Mouse (Mus musculus): ENCODE data around the gene Cela3a.
A peak's percentile ranks its signal among the peaks of the same experiment; 100 is the strongest.
"Not testable (repeated sequence)": the region's sequence is repeated elsewhere in the genome, so short reads cannot be mapped to it uniquely, and the experiment has no call there.

Cela3a gene

DNA sequence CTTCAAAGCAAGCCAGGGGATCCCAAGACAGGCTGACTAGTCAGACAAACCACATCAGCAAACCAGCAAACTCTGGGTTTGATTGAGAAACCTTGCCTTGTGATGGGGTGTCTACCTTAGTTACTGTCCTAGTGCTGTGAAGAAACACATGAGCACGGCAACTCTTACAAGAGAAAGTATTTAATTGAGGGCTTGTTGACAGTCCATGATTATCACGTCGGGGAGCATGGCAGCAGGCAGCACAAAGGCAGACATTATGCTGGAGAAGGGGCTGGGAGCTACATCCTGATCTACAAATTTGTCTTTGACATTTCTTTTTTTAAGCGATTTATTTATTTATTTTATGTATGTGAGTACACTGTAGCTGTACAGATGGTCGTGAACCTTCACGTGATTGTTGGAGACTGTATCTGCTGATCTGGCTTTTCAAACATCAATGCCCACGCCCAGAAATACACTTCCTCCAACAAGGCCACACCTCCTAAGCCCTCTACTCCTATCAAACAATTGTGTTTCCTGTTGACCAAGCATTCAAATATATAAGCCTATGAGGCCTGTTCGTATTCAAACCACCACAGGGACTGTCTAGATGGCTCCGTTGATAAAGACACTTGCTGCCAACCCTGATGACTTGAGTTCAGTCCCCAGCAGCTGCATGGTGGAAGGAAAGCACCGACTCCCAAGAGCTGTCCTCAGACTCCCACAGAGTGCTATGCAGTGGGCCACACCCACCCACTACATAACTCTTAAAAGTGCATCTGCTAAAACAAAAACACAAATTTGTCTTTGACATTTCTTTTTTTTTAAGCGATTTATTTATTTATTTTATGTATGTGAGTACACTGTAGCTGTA, 8.3 kb upstream of the Cela3a start:
- no peak for DNase-seq (ENCODE audit: low spot score in 2 of 2)

DNA sequence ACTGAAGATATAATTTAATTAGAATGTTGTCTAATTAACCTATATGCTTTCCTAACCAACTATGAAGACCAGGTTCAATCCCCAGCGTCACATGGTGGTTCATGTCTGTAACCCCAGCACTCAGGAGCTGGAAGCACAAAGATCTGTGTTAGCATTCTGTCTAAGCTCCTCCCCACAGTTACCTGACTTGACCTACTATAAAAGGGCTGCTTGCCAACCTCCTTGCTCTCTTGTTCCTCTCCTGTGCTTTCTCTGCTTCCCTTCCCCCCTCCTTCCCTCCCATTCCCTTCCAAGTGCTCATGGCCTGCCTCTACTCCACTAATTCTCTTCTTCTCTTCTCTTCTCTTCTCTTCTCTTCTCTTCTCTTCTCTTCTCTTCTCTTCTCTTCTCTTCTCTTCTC, 5.3 kb upstream of the Cela3a start:
- DNase-seq (ENCODE audit: low spot score in 2 of 2), result no peak

DNA sequence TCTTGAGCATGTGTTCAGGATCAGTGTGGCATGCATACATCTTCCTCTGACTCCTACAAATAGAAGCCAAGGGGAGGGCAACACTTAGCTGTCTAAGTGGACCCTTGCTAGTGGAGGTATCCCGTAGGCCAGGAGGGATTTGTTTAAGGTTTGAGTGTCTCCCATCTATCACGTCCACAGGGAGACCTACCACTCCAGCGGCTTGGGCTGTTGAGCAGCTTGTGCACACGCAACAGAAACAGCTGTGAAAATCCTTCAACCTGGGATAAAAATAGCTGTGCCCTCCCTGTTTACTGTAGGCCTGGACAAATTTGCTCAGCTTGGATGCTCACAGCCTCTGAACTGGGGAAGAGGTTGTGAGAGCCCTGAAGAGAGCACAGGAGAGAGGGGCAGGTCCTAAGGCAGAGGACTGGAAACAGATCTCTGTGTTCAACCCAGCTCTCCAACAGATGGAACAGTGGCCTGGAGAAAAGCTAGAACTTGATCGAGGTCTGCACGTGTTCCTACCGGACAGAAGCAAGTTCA, 2.7 kb upstream of the Cela3a start:
- not testable (repeated sequence) for DNase-seq (ENCODE audit: low spot score in 2 of 2)

DNA sequence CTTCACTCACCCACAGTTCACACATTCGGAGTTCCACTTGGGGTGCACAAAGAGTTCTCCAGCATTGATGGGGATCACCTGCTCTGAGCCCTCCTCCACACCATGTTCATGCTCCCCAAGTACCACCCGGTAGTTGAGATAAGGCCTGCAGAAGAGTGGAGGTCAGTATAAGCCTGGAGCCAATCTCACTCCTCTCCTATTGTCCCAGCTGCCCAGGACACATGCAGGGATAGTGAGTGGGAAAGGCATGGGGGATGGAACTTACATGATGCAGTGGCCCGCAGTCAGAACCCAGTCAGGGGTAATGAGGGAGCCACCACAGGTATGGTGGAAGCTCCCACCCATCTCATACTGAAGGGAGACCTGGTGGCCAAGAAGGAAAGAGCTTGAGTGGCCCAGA, 4.0 kb downstream of the Cela3a start:
- DNase-seq (ENCODE audit: low spot score in 2 of 2), result no peak

DNA sequence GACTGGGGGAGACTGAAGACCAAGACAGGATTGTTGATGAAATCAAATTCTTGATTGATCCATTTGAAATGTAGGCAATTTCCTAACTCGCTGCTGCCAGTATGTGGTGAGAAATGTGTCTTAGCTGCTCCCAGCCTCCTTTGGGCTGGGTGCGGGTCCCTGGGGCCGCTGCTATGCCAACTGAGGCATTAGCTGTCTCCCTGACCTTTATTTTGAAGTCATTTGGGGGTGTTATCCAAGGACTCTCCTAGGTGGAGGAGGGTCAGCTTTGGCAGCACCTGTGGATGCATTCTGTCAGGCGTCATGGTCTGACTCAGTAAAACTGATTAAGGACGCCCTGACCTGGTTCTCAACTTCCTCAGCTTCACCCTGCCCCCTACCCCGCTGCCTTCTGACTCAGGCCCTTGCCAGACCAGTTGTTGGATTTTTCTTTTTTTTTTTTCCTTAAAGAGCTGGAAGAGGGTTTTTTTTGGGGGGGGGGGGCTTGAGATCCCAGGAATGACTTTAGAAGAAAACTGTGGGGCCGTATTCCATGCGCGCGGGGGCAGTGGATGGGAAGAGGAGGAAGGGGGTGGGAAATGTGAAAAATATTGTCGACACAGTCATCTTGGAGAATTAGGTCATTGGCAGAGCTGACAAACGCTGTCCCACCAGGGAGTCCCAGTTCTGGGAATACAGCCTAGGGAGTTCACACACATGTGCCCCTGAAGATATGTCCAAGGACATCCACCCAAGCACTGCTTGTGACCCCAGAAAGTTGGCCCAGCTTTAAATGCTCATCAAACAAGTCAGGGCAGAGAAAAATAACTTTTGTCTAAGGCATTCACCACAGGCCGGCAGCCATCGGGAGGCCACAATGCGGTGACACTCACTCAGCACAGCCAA, 12.7 kb downstream of the Cela3a start:
- peak in 1 of 2 experiments; percentile 43 for DNase-seq (ENCODE audit: low spot score in 2 of 2)

DNA sequence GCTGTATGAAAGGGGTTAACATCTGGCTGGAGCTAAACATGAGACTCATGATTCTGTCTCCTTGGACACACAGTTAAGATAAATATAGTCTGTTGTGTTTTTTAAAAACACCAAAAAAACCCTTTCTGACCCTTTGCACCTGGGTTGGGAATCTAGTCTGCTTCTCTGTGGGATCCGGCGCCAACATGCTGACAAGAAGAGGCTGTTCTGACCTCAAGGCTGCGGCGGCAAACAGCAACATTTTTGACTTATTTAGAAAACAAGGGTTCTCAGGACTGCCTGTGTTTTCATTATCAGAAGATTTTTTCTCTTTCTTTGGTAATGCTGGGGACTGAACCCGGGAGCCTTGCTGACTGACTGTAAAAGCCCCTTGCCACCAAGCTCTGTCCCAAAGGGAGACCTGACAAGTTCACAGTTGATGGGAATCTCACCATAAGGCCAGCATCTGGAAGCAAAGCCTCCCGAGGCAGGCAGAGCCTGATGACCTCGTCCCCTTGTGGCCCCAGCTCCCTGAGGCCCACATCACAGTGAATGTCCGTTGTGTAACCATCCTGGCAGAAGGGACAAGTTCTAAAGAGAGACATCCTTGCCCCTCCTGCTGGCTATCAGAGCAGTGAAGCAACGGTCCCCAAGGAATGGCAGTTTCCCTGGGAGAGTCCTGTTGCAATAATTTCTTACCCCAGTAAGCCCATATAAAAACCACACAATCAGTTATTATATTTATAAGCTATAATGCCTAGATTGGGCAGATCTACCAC, 16.0 kb downstream of the Cela3a start:
- DNase-seq (ENCODE audit: low spot score in 2 of 2), result peak in 1 of 2 experiments; percentile 51

DNA sequence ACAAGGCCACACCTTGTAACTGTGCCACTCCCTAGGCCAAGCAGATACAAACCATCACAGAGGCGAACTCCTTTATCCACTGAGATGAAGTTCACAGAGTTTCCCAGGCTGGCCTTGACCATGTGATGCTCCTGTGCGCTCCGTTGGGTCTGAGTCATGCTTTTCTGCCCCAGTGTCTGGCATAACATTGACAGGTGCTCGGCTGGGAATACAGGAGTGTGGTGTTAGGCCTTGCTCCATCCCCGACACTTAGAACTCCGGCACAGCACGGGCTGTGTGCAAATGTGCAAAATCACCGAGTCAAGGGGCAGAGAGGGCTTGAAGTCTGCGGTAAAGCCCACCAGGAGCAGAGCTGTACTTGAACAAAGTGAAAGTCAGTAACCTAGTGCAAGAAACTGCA, 16.7 kb downstream of the Cela3a start:
- DNase-seq (ENCODE audit: low spot score in 2 of 2), result no peak

DNA sequence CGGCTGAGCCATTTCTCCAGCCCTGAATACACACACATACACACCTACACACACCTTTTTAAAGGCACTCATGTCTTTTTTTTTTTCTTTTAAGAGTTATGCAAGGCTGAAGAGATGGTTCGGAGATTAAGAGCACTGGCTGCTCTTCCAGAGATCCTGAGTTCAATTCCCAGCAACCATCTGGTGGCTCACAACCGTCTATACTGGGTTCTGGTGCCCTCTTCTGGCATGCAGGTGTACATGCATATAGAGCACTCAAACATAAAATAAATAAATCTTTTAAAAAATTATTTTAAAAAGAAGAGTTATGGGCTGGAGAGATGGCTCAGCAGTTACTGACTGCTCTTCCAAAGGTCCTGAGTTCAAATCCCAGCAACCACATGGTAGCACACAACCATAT, 18.3 kb downstream of the Cela3a start:
- no peak for DNase-seq (ENCODE audit: low spot score in 2 of 2)

DNA sequence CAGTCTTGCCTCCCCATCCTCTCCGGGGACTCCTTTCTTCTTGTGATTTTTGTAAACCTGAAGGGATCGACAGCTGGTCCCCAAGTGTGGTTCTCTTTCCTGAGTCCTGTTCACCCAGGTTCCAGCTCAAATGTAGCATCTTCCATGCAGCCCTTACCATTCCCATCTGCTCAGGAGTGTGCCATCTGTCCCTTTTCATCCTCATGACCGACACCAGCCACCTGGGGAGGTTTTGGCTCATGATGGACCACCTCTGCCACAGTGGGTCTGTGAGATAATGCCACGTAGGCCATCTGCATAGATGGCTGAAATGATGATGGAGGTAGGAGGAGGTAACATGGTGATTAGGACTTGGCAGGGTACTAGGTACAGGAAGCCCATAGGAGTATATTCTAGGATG, 19.4 kb downstream of the Cela3a start:
- DNase-seq (ENCODE audit: low spot score in 2 of 2), result no peak

DNA sequence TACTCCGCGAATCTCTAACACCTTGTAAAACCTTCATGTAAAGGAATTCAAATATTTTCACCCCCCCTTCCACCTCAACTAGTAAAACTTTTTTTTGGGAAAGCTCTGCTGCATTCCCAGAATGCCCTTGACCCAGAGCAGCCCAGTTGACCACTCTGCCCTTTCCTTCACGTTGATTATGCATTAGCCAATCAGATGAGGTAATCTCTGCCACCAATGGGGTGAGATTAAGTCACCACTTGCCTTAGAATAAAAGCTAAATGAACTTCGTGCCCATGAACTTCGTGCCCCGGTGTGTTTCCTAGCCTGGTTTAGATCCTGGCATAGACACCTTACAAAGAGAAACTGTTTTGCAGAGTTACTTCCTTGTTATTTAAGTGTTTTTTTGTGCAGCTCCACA, 20.6 kb downstream of the Cela3a start:
- DNase-seq (ENCODE audit: low spot score in 2 of 2), result no peak

DNA sequence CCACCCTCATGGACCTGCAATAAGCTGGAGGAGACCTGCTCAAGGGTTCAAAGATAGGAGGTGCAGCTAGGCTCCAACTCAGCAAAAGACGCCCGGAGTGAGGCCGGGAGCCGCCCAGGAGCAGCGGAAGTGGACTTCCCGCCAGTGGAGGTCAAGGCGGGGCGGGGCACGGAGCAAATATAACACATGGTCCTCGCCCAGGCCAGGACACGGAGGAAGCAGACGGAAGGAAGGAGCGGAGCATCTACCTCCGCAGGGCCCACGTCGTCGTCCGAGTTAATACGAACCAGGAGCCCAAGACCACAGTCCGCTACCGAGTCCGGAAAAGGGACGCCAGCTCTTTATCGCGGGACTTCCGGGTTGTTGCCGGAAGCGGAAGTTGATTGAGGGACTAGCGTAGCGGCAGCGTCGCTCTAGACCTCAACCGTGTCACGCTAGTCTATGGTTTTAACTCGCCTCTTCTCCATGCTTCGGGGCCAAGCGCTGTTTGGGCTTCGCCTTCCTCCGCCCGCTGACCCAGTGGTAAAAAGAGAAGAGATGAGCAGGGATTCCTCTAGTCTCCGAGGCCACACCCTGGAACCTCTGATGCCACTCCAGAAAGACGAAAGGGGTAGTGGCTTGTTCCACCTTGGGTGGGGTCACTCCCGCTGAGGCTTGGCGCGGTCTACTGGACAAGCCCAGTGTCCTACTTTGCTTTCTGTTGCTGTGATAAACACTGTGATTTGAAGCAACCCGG, 21.4 kb downstream of the Cela3a start:
- peak; percentile 80 for DNase-seq (ENCODE audit: low spot score in 2 of 2)

DNA sequence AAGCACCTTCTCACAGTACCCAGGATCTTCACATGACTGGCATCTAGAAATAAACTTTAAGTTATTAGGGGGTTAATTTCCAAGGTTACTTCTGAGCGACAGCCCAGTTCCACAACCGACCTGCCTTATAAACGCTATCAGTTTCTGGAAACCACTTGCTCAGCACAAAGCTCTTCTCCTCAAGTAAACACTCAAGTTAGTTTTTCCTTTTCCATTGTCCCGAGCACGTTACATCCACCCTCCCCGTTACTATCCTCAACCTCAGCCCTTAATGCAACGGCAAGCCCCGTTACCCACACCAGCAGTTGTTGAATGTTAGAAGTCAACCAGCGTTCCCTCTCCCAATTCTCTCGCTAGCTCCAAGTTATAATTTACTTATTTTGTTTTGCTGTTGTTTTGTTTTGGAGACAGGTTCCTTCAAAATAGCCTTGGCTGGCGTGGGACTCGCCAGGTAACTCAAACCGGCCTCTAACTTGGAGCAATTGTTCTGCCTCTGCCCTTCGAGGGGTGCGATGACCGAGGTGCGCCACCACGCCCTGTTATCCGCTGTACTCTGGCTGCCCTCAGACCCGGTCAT, 22.0 kb downstream of the Cela3a start:
- DNase-seq (ENCODE audit: low spot score in 2 of 2), result no peak

DNA sequence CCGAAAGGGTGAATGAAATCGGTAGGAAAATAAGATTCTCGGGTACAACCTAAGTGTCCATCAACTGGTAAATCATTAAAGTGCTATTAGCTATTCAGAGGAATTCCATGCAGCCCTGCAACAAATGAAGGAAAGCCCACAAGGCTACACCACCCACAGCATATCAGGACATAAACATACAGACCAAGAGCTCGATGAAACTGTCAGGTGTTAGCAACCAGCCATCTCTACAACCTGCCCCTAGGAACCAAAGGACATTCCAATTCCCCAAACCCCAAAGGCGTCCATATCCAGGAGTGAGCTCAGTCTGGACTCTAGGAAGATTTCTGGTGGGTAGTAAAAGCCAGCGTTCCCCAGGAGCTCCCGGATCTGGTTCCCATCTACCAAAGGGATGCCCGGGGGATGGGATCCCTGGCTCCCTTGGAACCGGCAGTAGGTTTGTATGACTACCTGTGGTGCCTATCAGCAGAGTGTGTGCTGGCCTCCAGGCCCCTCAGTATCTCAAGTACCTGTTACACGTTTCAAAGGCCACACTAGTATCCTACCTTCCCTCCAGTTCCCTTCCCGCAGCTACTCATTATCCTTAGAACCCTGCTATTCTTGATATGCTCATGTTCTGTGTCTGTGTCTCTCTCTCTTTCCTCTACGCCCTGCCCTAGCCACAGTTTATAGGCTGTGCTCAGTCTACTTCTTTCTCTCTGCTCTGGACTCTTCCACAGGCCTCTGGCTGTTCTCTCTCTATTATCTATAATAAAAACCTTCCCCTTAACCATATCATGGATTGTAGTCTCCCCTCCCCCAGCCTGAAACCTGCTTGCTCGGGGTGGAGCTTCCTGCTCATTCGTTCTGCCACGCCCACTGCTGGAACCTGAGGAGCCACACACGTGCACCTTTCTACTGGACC, 28.6 kb downstream of the Cela3a start:
- no peak for DNase-seq (ENCODE audit: low spot score in 2 of 2)

DNA sequence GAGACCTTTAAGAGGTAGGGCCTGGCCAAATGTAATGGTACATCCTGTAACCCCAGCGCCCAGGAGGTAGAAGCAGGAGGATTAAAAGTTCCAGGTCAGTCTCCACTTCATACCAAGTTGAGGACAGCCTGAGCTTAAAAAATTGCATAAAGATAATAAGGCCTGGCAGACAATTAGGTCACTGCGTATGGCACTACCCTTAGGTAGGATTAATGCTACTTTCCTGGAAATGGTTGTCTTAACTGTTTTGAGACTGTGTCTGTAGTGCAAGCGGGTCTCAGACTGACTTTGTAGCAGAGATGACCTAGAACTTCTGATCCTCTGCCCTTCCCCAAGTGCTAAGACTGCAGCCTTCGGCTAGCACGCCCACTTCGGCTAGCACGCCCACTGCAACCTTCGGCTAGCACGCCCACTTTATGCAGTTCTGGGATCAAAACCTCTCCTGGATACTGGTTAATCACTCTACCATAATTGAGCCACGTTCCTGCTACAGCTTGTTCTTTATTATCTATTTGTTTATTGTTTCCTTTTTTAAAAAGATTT, 29.8 kb downstream of the Cela3a start:
- no peak for DNase-seq (ENCODE audit: low spot score in 2 of 2)

DNA sequence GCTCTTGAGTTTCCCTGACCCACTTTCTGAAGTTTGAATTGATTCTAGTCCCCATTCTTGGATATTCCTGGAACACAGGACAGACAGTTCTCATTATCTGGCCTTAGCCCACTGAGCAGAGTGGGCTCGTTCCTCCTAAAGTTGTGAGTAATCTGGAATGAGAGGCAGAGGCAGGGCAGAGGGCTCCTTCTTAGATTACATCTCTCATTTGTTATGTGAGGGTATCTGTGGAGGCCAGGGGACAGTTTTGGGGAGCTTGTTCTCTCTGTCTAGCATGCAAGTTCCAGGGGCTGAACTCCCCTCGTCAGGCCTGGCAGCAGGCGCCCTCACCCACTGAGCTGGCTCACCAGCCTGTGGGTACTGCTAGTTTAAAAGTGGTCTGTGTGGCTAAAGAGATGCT, 30.5 kb downstream of the Cela3a start:
- DNase-seq (ENCODE audit: low spot score in 2 of 2), result no peak

DNA sequence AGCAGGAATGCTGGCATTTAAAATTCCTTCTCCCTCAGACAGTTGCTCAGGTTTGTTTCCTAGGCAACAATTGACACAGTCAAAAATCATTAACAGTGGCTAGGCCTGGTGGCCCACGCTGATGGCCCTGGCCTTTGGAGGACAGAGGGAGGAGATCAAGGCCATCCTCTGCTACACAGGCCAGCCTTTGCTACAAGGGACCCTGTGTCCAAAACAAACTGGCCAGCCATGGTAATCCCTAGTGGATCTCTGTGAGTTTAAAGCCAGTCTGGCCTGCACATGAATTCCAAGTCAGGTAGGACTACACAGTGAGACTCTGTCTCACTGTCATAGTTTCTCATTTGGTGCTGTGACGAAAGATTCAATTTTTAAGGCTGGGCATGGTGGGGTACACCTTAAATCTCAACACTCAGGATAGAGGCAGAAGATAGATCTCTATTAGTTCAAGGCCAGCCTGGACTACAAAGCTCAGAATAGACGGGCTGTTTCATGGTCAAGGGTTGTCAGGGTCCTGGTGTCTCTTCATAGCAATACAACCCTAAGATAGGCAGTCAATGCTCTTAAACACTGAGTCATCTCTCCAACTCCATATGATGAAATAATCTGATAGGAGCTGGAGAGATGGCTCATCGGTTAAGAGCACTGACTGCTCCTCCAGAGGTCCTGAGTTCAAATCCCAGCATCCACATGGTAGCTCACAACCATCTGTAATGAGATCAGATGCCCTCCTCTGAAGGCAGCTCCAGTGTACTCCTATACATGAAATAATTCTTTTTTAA, 31.9 kb downstream of the Cela3a start:
- DNase-seq (ENCODE audit: low spot score in 2 of 2), result no peak

DNA sequence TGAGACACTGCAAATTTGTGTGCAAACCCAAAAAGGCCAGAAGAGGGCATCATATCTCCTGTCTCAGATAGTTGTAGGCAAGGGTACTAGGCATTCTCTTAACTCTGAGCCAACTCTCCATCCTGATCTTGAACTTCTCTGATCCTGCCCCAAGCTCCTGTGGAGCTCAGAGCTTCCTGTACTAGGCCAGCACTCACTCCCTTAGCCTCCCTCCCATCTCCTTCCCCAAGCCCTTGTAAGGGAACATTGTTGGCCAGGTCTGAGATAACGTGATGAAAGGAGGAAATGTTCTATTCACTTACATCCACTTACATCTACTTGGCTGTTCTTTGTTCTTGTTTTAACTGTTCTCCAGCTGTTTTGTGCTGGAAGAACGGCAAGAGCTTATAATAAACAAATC, 32.8 kb downstream of the Cela3a start:
- no peak for DNase-seq (ENCODE audit: low spot score in 2 of 2)
